ENCODE assay signal across 8 mouse cellular contexts in the genomic region with DNA sequence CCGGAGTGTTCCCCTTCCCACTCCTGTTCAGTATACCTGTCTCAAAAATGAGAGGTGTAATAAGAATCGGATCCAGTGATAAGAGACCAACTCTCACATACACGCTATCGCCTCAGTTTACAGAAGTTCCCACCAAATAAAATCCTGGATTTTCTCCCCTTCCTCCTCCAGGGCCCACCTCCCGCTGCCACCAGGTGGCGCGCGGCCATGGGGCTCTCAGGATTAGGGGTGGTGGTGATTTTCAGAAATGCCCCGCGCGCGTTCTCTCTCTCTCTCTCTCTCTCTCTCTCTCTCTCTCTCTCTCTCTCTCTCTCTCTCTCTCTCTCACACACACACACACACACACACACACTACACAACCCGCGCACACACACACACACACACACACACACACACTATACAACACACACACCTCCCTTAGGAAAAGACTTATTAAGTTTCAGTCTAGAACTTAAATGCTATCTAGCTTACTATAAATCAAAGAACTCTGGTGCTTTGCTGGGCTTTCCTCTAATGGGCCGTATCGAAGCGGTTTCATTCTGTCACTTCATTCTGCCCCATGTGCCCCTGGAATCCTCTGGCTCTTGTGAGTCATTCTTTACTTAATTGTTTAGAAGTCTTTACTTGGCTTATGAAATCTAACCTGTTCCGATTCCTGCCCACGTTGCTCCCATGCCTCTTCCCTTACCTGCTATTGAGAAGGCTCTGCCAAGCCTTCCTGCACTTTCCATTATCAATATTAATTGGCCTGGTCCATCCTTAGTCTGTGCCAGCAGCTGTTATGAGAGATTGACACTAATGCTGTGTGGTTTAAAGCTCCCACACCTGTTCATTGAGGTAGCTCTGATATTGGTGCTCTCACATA. TPM values are rescaled to one million over a fixed set of nuclear protein-coding genes. Genes with fewer than 3 reads are reported as not detected.
DNase-seq lines count a peak whose midpoint lies in the region; ATAC-seq and TF ChIP-seq lines count a peak whose summit lies in the region.

Gene Nr6a1 (minus strand): TSS at position 574 of the 865 bp plus-strand sequence.

- no peaks in the 10 kb centered on the region for H3K4me1 ChIP-seq in ES-Bruce4 (ENCODE audit: control insufficient read depth, insufficient read depth, low read length)
- H3K4me1 ChIP-seq in embryonic fibroblast, embryonic 13.5 days (ENCODE audit: control insufficient read depth, insufficient read depth, low read length): no peaks in the 10 kb centered on the region
- H3K4me1 ChIP-seq in heart, embryonic 15.5 days (replicated peaks): peaks cover 21% of the 10 kb centered on the region
- peaks cover 25% of the 10 kb centered on the region for H3K4me1 ChIP-seq in lung, embryonic 15.5 days

- peak within 1 kb of the TSS; percentile 68 for H3K9ac ChIP-seq in ES-Bruce4 (ENCODE audit: low read depth, poor library complexity, severe bottlenecking)
- H3K9ac ChIP-seq in heart, embryonic 15.5 days: no peak within 1 kb of the TSS
- no peak within 1 kb of the TSS for H3K9ac ChIP-seq in lung, embryonic 15.5 days

- peak within 1 kb of the TSS; percentile 82 for H3K27ac ChIP-seq in ES-Bruce4 (ENCODE audit: insufficient read depth, low read length)
- H3K27ac ChIP-seq in embryonic fibroblast, embryonic 13.5 days (ENCODE audit: insufficient read depth, low read length): no peak within 1 kb of the TSS; the same call in 1 of the 2 replicates
- peak within 1 kb of the TSS; percentile 41 for H3K27ac ChIP-seq in heart, embryonic 15.5 days
- H3K27ac ChIP-seq in lung, embryonic 15.5 days: peak within 1 kb of the TSS; percentile 16; the same call in 1 of the 2 replicates

- no peaks in the 10 kb centered on the region for H3K36me3 ChIP-seq in ES-Bruce4 (ENCODE audit: control insufficient read depth, insufficient read depth, low read length, poor library complexity, severe bottlenecking)
- no peaks in the 10 kb centered on the region for H3K36me3 ChIP-seq in heart, embryonic 15.5 days
- no peaks in the 10 kb centered on the region for H3K36me3 ChIP-seq in lung, embryonic 15.5 days

- no peak for TF ChIP-seq EP300 in ES-Bruce4 (IDR thresholded peaks at IDR 0.05; ENCODE audit: insufficient read depth, low read depth, low read length)

- H3K9me3 ChIP-seq in ES-Bruce4 (replicated peaks; ENCODE audit: control insufficient read depth, insufficient read depth, low read length, poor library complexity, severe bottlenecking): no peaks in the 10 kb centered on the region
- no peaks in the 10 kb centered on the region for H3K9me3 ChIP-seq in heart, embryonic 15.5 days (replicated peaks)
- no peaks in the 10 kb centered on the region for H3K9me3 ChIP-seq in lung, embryonic 15.5 days

- no peak for TF ChIP-seq POLR2A in ES-Bruce4 (IDR thresholded peaks at IDR 0.05; ENCODE audit: insufficient read depth, low read length)
- TF ChIP-seq POLR2A in brain, embryonic 14.5 days (IDR thresholded peaks at IDR 0.05; ENCODE audit: borderline replicate concordance, extremely low read depth, insufficient read depth, insufficient read length, poor library complexity, severe bottlenecking): no peak
- no peak for TF ChIP-seq POLR2A in embryonic fibroblast, embryonic 13.5 days (IDR thresholded peaks at IDR 0.05; ENCODE audit: low read depth, low read length)

- no peak; the same call in 1 of the 2 replicates for ATAC-seq in heart, embryonic 15.5 days (replicated peaks; ENCODE audit: insufficient number of reproducible peaks, insufficient read depth, low FRiP score, low read depth)
- ATAC-seq in lung, embryonic 15.5 days (ENCODE audit: borderline replicate concordance, extremely low read depth, low FRiP score, low TSS enrichment): peak; percentile 25; the same call in 1 of the 2 replicates

- H3K4me2 ChIP-seq in heart, embryonic 15.5 days: peak within 1 kb of the TSS; percentile 92
- H3K4me2 ChIP-seq in lung, embryonic 15.5 days: peak within 1 kb of the TSS; percentile 98

- peaks cover 5% of the 10 kb centered on the region; the same call in 1 of the 2 replicates for H3K27me3 ChIP-seq in ES-Bruce4 (ENCODE audit: control insufficient read depth, insufficient read depth, low read length, poor library complexity, severe bottlenecking)
- H3K27me3 ChIP-seq in heart, embryonic 15.5 days: peaks cover 13% of the 10 kb centered on the region
- H3K27me3 ChIP-seq in lung, embryonic 15.5 days: peaks cover 24% of the 10 kb centered on the region

- peak; percentile 79 for DNase-seq in brain, embryonic 14.5 days (ENCODE audit: low read depth)
- peak; percentile 73 for DNase-seq in kidney, postnatal 14 days
- DNase-seq in ovary, adult 18-20 months (ENCODE audit: low spot score): peak; percentile 42
- peak; percentile 46 to 62 for DNase-seq in thymus, postnatal 10 days (ENCODE audit: low spot score in 2 of 2)

- 9% methylated on average over 19 of the region's 19 CpGs for WGBS in heart, embryonic 15.5 days
- WGBS in lung, embryonic 15.5 days: 6% methylated on average over 19 of the region's 19 CpGs

- peak; percentile 72 for TF ChIP-seq CTCF in ES-Bruce4 (IDR thresholded peaks at IDR 0.05; ENCODE audit: low read depth, low read length)
- TF ChIP-seq CTCF in brain, embryonic 14.5 days (IDR thresholded peaks at IDR 0.05; ENCODE audit: borderline replicate concordance, extremely low read depth, insufficient read depth, insufficient read length): peak; percentile 97
- peak; percentile 68 for TF ChIP-seq CTCF in embryonic fibroblast, embryonic 13.5 days (IDR thresholded peaks at IDR 0.05; ENCODE audit: borderline replicate concordance, insufficient read depth, low read length)

- H3K4me3 ChIP-seq in ES-Bruce4 (ENCODE audit: low read depth, low read length): peak within 1 kb of the TSS; percentile 50
- H3K4me3 ChIP-seq in embryonic fibroblast, embryonic 13.5 days (ENCODE audit: insufficient read depth, low read length): peak within 1 kb of the TSS; percentile 53
- peak within 1 kb of the TSS; percentile 91 for H3K4me3 ChIP-seq in heart, embryonic 15.5 days
- H3K4me3 ChIP-seq in lung, embryonic 15.5 days: peak within 1 kb of the TSS; percentile 42

RNA-seq across cellular contexts. Expression of gene Nr6a1, which starts in this region (rescaled TPM):
- polyA plus RNA-seq in ES-Bruce4 (2011; ENCODE audit: insufficient read depth, insufficient read length, low read depth, missing spikeins): 110 and 111 TPM in 2 replicates
- 4.1 and 5.6 TPM in 2 replicates for polyA plus RNA-seq in brain, embryonic 14.5 days (2012; rRNA removed)
- 3.1 and 4.3 TPM in 2 replicates for polyA plus RNA-seq in embryonic fibroblast, embryonic 13.5 days (2011; ENCODE audit: insufficient read length, low read depth, missing spikeins)
- 0.39 and 0.68 TPM in 2 replicates for polyA plus RNA-seq in heart, embryonic 15.5 days (2015; fragmentation: Nextera tagmentation; extraction: Ambion mirVana)
- polyA plus RNA-seq in lung, embryonic 15.5 days (2015; fragmentation: Nextera tagmentation; extraction: Ambion mirVana): 0.79 and 1.6 TPM in 2 replicates

Comparison
In these comparisons a context has a peak if more than half of its experiments do, and no peak if none do; other contexts are left out.
1. RNA of gene Nr6a1 (polyA plus RNA-seq): 110 to 111 TPM in ES-Bruce4; 4.1 to 5.6 TPM in brain, embryonic 14.5 days, 3.1 to 4.3 TPM in embryonic fibroblast, embryonic 13.5 days, 0.79 to 1.6 TPM in lung, embryonic 15.5 days and 0.39 to 0.68 TPM in heart, embryonic 15.5 days; every median in the first group is over 10 times any median in the second.
2. Peak in every context shown above with its lines, with median percentiles within 50 percentile points of each other: H3K4me3 ChIP-seq, CTCF ChIP-seq and DNase-seq.